Mouse (Mus musculus) heart, embryonic 16.5 days (tissue): ENCODE results near the gene Syngr2. TPM values are rescaled to one million over a fixed set of nuclear protein-coding genes. Genes with fewer than 3 reads are reported as not detected.
A peak's percentile ranks its signal among the peaks of the same experiment; 100 is the strongest.

Experiments
- ATAC-seq: fragments of 200-750 bp; cut with Nextera tagmentation; replicated peaks from 2 replicates; pipeline ENCODE4 v1.8.0; 2017; ENCODE audit warnings: moderate number of reproducible peaks; ENCODE audit not compliant: insufficient read depth, low FRiP score; ENCODE audit errors: extremely low read depth
- H3K27ac ChIP-seq: fragments of 300-500 bp; sonication (generic); 2 replicates; pipeline ENCODE4 v1.5.1; 2014; ENCODE audit warnings: mild to moderate bottlenecking, low read length, control low read depth, moderate library complexity
- H3K27me3 ChIP-seq: fragments of 300-500 bp; sonication (generic); 2 replicates; pipeline ENCODE4 v1.6.1; 2014; ENCODE audit warnings: low read length, mixed read lengths; ENCODE audit not compliant: control insufficient read depth, insufficient read depth
- H3K36me3 ChIP-seq: fragments of 300-500 bp; sonication (generic); 2 replicates; pipeline ENCODE4 v1.6.1; 2014; ENCODE audit not compliant: control insufficient read depth, insufficient read depth
- H3K4me1 ChIP-seq: fragments of 300-500 bp; sonication (generic); 2 replicates; pipeline ENCODE4 v1.6.1; 2014; ENCODE audit warnings: low read length, mixed read lengths; ENCODE audit not compliant: control insufficient read depth, insufficient read depth
- H3K4me2 ChIP-seq: fragments of 300-500 bp; sonication (generic); 2 replicates; pipeline ENCODE4 v1.6.1; 2014; ENCODE audit warnings: low read depth, mild to moderate bottlenecking, control low read depth, low read length
- H3K4me3 ChIP-seq: fragments of 300-500 bp; sonication (generic); 2 replicates; pipeline ENCODE4 v1.5.1; 2014; ENCODE audit warnings: mild to moderate bottlenecking, control low read depth, low read length
- H3K9ac ChIP-seq: fragments of 300-500 bp; sonication (generic); 2 replicates; pipeline ENCODE4 v1.6.1; 2014; ENCODE audit warnings: low read length, control low read depth
- H3K9me3 ChIP-seq: fragments of 300-500 bp; sonication (generic); replicated peaks from 2 replicates; pipeline ENCODE4 v1.6.1; 2016; ENCODE audit warnings: low read length; ENCODE audit not compliant: control insufficient read depth
- WGBS: fragments of 180-500 bp; shearing (Covaris S2); extraction: QIAGEN DNeasy Blood & Tissue Kit; methylation state at CpG from one replicate; pipeline ENCODE4 v1.1.7; 2014; 5-methylcytosine and 5-hydroxymethylcytosine counted together
- polyA plus RNA-seq: library from polyadenylated mRNA; unstranded; fragments of >200 nt; fragmentation: Nextera tagmentation; extraction: Ambion mirVana; gene quantifications from 2 replicates; pipeline ENCODE4 v1.2.1, GENCODE M21; 2015

Syngr2 gene
- polyA plus RNA-seq, 1 experiment from 2014 or later: 133 TPM

DNA sequence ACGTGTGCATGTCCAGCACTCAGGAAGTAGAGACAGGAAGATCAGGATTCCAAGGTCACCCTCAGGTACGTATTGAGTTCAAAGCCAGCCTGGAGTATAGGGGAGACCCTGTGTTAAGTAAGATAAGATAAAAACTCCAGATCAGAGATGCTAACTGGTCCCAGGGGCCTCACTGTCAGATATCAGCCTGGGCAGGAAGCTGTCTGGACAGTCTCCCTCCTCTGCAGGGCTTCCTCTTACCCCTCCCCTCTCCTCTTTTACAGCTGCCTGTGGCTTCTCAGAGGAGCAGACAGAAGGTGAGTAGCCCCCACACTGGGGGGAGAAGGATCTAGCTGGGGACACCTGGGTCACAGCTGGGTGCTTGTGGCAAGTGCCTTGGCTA is 11.3 kb upstream of the Syngr2 start:
- H3K27me3 ChIP-seq: no peaks in the 10 kb centered on the region
- peak; percentile 35 for ATAC-seq
- WGBS: 23% methylated on average over 2 of the region's 2 CpGs
- H3K4me1 ChIP-seq: peaks cover 8% of the 10 kb centered on the region
- no peak overlapping the region for H3K4me3 ChIP-seq
- H3K4me2 ChIP-seq: no peak overlapping the region
- H3K9me3 ChIP-seq: no peaks in the 10 kb centered on the region
- H3K9ac ChIP-seq: no peak overlapping the region
- no peak overlapping the region for H3K27ac ChIP-seq
- H3K36me3 ChIP-seq: no peaks in the 10 kb centered on the region

DNA sequence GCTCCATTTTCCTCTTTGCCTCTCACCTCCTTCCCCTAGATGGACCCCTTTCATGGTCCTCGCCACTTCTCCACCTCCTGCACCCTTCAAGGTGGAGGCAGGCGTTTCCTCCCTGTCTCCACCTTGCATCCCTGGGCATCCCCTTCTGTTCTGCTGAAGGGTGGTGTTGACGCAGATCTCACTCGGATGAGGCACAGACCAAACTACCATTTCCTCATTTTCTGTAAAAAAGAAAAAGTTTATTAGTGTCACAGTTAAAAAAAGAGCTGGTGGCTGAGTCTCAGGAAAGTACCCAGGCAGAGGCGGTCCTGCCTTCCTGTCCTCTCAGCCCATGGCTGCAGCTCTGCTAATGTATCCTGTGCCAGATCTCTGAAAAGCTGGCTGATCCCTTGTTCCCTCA is 10.3 kb upstream of the Syngr2 start:
- H3K9ac ChIP-seq: no peak overlapping the region
- no peak overlapping the region for H3K4me3 ChIP-seq
- ATAC-seq: no peak
- WGBS: 53% methylated on average over 5 of the region's 5 CpGs
- H3K27me3 ChIP-seq: no peaks in the 10 kb centered on the region
- no peaks in the 10 kb centered on the region for H3K9me3 ChIP-seq
- H3K4me1 ChIP-seq: peaks cover 8% of the 10 kb centered on the region
- no peak overlapping the region for H3K4me2 ChIP-seq
- H3K27ac ChIP-seq: no peak overlapping the region
- no peaks in the 10 kb centered on the region for H3K36me3 ChIP-seq

DNA sequence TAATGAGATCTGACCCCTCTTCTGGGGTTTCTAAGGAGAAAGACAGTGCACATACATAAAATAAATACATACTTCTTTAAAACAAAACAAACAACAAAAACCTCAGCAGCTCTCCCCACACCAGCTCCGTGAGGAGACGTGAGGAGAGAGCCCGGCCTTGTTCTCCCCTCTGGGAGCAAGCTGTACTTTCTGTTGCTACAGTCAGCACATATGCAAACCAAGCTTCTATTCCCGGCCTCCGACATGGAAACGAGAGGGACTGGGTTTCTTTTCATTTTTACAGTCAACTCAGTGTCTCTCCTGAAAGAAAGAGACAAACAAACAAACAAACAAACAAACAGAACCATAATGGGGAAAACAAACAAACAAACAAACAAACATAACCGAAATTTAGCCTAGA is 9.4 kb upstream of the Syngr2 start:
- no peak overlapping the region for H3K27ac ChIP-seq
- H3K27me3 ChIP-seq: no peaks in the 10 kb centered on the region
- peaks cover 8% of the 10 kb centered on the region for H3K4me1 ChIP-seq
- 81% methylated on average over 7 of the region's 7 CpGs for WGBS
- no peak overlapping the region for H3K4me3 ChIP-seq
- H3K36me3 ChIP-seq: no peaks in the 10 kb centered on the region
- H3K9me3 ChIP-seq: no peaks in the 10 kb centered on the region
- no peak overlapping the region for H3K9ac ChIP-seq
- ATAC-seq: no peak
- H3K4me2 ChIP-seq: no peak overlapping the region

DNA sequence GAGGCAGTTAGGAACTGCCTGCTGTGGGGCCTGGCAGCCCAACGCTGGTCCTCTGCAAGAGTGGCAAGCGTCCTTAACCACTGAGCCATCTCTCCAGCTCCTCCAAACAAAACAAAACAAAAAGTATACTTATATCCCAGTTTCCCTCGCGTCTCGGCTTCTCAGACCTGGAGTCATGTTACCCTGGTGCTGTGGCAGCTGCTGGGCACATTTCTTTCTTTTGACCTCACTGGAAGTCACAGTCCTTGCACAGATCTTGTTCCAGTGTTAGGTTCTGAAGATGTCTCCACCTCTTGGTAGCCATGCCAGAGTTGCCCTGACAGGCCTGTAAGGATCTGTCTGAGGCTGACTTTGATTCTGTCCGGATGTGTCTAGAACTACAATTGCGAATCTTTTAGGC is 7.8 kb upstream of the Syngr2 start:
- Histone ChIP-seq H3K4me3 (no peak overlapping the region), H3K9ac (no peak overlapping the region), H3K36me3 (no peaks in the 10 kb centered on the region), H3K4me2 (no peak overlapping the region), H3K27me3 (no peaks in the 10 kb centered on the region), H3K4me1 (peaks cover 8% of the 10 kb centered on the region), H3K9me3 (no peaks in the 10 kb centered on the region), H3K27ac (no peak overlapping the region)
- no peak for ATAC-seq
- 71% methylated on average over 7 of the region's 7 CpGs for WGBS

DNA sequence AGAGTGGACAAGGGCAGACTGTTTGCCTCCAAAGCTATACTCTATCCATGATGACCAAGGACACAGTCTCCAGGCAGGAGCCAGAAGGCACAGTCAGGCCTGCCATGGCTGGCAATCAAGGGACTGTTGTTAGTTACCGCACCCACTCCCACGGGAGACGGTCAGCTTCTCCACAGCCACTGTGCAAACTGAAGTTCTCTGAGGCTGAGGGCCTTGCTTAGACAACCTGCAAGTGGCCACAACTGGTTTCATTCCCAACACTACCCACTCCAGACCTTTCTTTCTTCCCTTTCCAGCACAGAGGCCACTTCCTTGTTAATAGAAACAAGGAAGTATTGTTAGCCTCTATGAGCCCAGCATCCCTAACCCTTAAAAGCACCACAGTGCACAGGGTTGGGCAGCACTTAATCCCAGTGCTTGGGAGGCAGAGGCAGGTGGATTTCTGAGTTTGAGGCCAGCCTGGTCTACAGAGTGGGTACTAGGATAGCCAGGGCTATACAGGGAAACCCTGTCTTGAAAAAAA is 6.2 kb upstream of the Syngr2 start:
- Histone ChIP-seq H3K27me3 (no peaks in the 10 kb centered on the region), H3K36me3 (no peaks in the 10 kb centered on the region), H3K9me3 (no peaks in the 10 kb centered on the region), H3K4me2 (no peak overlapping the region), H3K9ac (no peak overlapping the region), H3K4me3 (no peak overlapping the region), H3K27ac (no peak overlapping the region), H3K4me1 (peaks cover 4% of the 10 kb centered on the region)
- WGBS: 89% methylated on average over 3 of the region's 3 CpGs
- ATAC-seq: no peak

DNA sequence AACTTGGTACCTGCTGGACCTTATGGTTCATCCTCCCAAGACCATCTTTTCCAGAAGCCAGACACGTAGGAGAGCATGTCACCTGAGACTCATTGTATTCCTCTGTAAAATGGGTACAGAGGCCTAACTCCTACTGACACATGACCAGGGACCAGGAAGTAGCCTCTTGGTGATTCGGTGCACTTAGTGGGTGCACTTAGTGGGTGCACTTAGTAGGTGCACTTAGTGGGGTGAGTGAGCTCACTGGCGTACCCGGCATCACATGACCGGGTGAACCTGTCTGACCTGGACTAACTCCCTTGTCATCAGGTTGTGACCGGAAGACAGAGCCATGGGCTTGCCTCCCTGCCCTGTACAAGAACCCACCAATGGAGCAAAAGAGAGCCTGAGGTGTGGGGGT is 2.7 kb upstream of the Syngr2 start:
- no peak overlapping the region for H3K4me3 ChIP-seq
- ATAC-seq: no peak

DNA sequence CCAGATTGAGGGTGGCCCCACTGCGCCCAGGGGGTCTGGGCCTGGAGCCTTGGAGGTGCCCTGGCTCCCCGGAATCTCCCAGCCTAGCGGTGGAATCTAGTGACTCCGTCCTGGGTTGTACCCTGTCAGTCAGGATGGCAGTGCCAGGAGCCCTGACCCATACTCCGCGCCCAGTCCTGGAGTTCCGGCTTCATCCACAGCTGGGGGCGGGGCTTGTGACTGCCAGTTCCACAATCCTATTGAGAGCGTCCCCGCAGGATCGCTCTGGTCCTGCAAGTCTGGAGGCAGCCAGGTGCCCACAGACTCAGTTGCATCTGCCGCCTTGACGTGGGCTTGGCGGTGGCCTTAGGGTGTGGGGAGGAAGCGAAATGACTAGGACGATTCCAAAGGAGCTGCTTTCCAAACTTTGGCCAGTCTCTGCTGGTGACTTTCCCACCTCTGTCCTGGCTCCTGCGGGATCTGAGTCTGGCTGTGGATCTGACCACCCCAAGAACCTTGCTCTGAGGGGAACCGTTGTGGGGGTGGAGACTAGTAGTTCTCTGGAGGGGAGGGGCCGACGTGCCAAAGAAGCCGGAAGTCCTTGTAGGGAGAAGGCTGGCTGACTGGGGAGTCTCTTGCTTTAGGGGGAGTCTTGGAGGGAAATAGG is 1.1 kb downstream of the Syngr2 start:
- peak; percentile 76 for ATAC-seq
- Histone ChIP-seq H3K4me3 (peak overlapping the region; percentile 90), H3K9ac (peak overlapping the region; percentile 95), H3K9me3 (no peaks in the 10 kb centered on the region), H3K27ac (peak overlapping the region; percentile 85), H3K27me3 (no peaks in the 10 kb centered on the region), H3K4me1 (peaks cover 34% of the 10 kb centered on the region), H3K4me2 (peak overlapping the region; percentile 79), H3K36me3 (peaks cover 20% of the 10 kb centered on the region)
- under 1% methylated on average over 21 of the region's 21 CpGs for WGBS

More for the DNA sequence above, 2.7 kb upstream of the Syngr2 start:
- Histone ChIP-seq H3K4me2 (no peak overlapping the region), H3K9me3 (no peaks in the 10 kb centered on the region), H3K36me3 (no peaks in the 10 kb centered on the region), H3K4me1 (peaks cover 17% of the 10 kb centered on the region), H3K27ac (no peak overlapping the region), H3K27me3 (no peaks in the 10 kb centered on the region), H3K9ac (no peak overlapping the region)
- 93% methylated on average over 6 of the region's 6 CpGs for WGBS

DNA sequence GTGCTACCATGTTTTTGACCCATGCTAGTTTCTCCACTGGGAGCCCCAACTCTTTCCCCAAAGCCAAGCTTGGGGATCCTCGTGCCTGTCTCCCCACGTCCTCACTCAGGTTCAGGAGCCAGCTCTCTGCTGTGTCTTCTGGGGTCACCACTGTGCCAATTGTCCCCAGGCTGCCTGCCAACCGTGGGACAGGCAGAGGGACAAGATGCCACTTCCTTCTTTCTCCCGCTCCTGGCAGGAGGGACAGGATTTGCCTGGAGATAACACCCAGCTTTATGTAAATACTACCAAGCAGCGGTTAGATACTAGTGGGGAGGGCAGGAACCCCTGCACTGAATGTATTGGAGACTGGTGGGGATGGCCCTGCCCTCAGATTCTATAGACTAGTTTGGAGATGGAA is 4.4 kb downstream of the Syngr2 start:
- Histone ChIP-seq H3K9me3 (no peaks in the 10 kb centered on the region), H3K4me1 (peaks cover 42% of the 10 kb centered on the region), H3K27ac (peak overlapping the region; percentile 41; the same call in 1 of the 2 replicates), H3K4me2 (no peak overlapping the region), H3K27me3 (no peaks in the 10 kb centered on the region), H3K36me3 (peaks cover 42% of the 10 kb centered on the region), H3K4me3 (no peak overlapping the region), H3K9ac (no peak overlapping the region)
- WGBS: 45% methylated on average over 5 of the region's 5 CpGs
- no peak for ATAC-seq

DNA sequence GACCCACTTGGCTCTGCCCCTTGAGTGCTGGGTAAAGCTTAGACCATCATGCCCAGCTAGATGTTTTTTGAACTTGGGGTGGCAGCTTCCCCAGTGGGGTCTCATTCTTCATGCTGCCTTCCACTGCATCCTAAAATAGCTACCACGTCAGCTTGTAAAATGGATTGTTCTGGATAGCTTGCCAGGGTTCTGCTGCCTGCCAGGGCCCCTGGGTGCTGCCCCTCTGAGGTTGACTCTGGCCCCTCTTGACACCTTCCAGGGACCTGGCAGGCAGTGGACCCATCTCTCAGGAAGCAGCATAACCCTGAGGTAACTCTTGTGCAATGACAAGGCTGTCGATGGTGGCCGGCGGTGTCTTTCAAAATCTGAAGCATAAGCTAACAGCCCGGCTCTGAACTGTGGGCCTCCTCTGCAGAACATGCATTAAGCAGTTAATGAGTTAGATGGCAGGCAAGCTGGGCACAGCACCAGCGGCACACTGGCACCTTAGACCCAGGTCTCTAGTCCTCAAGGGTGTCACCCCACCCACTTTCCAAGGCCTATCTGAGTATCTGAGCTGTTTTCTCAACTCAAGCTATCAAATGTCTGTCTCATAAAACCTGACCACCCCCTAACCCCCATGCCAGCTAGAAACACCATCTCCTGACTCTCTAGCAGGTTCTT is 5.4 kb downstream of the Syngr2 start:
- WGBS: 82% methylated on average over 6 of the region's 6 CpGs
- Histone ChIP-seq H3K9me3 (no peaks in the 10 kb centered on the region), H3K36me3 (peaks cover 45% of the 10 kb centered on the region), H3K4me3 (no peak overlapping the region), H3K27ac (peak overlapping the region; percentile 60), H3K9ac (no peak overlapping the region; the same call in 1 of the 2 replicates), H3K27me3 (no peaks in the 10 kb centered on the region), H3K4me1 (peaks cover 45% of the 10 kb centered on the region), H3K4me2 (no peak overlapping the region)
- ATAC-seq: no peak
